Mouse (Mus musculus) bone marrow, adult 2 months (tissue): Measurements from ENCODE around the gene Osbpl6.

ENCODE experiments used
- CTCF ChIP-seq: fragments of 200-500 bp; IDR thresholded peaks from 2 replicates; pipeline ENCODE4 v1.5.1; 2011; ENCODE audit warnings: low read length, control low read depth; ENCODE audit not compliant: control insufficient read depth, insufficient read depth
- POLR2A ChIP-seq: fragments of 200-500 bp; IDR thresholded peaks from 2 replicates; pipeline ENCODE4 v1.6.1; 2011; ENCODE audit warnings: low read depth, mild to moderate bottlenecking, control low read depth, low read length, borderline replicate concordance; ENCODE audit not compliant: control insufficient read depth

DNA sequence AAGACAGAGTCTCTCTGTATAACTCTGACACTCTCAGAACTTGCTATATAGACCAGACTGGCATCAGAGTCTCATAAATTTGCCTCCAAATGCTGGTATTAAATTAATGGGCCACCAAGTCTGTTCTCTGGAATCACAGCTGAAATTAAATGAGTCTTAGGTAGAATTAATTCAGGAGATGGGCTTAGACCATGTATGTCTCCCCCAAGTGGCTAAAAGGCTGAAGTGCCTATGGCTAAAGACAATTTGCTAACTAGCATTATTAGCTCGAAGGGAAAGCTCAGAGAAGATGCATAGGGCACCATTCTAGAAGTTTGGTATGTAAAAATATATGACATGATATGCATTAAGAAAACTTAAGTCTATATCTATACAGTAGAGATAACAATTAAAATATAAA is 211.8 kb downstream of the Osbpl6 start:
- no peak for TF ChIP-seq POLR2A
- no peak for TF ChIP-seq CTCF
